Mouse (Mus musculus): ENCODE results near the gene Dynlrb1.

Dynlrb1 gene

DNA sequence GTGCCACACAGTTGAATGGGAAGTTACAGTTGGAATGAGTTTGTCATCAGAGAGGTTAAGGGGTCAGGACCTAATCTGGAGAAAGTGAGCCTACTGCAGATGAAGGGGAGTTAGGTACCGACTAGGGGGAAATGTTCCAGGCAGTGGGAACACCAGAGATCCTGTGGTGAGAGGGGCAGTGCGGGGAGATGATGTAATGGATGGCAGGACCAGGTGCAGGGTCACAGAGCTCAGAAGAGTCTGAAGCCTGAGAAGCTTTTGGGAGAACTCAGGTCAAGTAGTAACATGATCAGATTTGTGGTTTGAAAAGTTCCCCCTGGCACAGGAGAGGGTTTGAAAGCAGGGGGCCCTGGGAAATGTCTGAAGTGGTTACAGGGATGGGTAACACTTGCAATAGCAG is 43.8 kb downstream of the Dynlrb1 start:
- no peak for DNase-seq (ENCODE audit: low spot score in 2 of 2)

DNA sequence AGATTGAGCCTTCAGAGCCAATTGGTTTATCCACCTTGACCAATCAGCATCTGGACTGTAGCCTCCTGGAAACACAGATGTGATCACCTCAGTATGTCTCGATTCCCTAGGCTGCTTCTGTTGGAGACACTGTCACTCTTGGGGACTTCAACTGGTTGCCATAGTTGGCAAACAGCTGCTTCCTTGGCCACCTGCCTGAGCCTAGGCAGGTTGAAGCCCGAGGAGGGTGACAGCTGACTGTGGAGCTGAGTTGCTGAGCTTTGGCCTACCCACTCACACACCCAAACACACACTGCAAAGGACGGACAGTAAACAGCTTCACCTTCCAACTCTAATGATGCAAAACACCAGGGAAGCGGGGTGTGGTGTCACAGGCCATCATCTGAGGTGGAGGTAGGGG is 47.5 kb downstream of the Dynlrb1 start:
- DNase-seq (ENCODE audit: low spot score in 2 of 2), result no peak

DNA sequence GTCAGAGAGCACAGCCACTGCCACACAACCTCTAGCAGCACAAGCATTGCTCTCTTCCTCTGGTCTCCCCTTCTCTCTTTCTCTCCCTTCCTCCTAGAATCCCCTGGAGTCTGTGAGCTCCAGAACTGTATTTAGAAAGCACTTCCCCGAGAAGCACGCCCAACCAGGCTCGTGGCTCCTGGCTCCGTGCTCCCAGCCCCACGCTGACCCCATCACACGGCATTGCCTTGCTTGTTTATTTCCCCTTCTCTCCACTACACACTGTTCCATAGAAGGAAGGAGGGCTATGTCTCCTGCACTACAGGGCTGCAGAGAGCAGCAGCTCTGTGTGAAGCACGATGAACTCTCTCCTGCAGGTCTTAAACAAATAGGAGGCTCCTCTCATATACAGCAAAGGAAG is 48.3 kb downstream of the Dynlrb1 start:
- DNase-seq (ENCODE audit: low spot score in 2 of 2), result no peak

DNA sequence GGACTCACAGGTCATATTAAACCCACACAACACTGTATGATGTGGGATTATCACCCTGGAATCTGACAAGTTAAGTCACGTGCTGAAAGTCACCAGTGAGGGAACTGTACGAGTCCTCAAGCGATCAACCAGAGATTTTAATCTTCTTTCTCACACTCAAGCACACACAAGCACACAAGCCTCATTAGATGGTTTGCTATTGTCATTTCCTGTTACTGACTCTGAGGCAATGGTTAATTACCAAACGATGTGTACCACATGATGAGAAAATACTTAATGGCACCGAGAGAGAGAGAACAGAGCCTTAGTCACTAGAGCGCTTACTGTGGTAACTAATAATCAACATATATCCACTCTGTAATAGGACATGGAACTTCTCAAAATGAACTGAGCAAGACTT is 49.4 kb downstream of the Dynlrb1 start:
- no peak for DNase-seq (ENCODE audit: low spot score in 2 of 2)

DNA sequence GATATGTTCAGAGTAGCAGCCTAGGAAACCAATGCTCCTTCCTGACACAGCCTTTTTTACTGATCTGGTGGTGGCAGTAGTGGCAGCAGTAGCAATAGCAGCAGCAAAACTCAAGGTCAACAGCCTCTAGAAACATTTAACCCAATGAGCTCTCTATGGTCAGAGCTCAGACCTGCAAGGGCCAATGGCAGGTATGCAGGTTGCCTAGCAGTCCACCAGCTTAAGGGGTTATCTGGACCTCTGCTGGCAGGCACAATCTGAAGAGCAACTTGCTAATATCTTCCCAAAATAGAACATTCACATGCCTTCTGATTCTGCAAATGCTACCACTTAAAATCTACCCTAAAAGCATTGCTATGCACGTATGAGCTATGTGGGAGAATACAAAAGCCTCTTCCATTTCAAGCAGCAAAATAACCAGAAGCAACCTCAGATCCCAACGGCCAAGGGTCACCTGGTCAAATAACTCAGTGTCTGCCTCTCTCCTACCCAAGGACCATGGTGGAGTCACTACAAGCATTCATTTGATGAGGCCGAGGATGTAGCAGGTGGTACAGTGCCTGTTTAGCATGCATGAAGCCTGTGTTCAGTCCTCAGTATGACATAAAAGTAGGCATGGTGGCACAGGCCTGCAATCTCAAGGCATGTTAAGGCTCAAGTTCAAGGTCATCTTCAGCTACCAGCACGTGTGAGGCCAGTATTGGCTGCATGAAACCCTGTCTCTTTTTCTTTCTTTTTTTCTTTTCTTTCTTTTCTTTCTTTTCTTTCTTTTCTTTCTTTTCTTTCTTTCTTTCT is 51.3 kb downstream of the Dynlrb1 start:
- DNase-seq (ENCODE audit: low spot score in 2 of 2), result no peak

DNA sequence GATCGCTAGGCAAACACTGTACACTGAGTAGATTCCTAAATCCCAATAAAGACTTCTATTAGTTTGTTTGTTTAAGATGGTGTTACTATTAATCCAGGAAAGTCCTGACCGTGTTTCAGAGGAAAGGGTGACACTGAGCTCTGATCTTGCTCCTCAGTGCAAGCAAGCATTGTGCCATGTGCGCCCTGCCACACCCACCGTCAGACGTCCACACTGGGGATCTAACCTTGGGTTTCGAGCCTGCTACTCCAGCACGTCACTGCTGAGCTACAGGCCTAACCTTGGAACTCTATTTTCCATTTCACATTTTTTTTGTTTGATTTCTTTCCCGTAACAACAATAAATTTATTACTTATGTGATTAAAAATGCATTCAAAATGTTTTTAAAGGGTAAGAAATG is 53.7 kb downstream of the Dynlrb1 start:
- DNase-seq (ENCODE audit: low spot score in 2 of 2), result no peak

DNA sequence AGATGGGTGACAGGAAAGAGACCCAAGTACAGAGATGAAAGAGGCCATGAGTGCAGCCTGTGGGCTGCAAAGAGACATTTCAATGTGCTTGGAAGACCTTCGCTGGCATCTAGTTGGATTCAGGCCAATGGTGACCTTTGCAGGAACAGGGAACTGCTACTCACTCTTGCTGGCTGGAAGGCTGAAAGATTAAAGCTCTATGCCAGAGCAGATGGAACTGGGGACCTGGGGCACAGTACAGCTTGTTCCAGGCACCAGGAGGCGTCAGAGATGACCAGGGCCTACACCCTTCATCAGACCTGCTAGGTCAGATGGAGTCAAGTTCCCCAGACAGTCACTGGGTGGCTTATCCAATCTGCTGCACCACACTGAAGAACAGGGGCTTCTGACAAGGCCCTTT is 57.0 kb downstream of the Dynlrb1 start:
- DNase-seq (ENCODE audit: low spot score in 2 of 2), result no peak

DNA sequence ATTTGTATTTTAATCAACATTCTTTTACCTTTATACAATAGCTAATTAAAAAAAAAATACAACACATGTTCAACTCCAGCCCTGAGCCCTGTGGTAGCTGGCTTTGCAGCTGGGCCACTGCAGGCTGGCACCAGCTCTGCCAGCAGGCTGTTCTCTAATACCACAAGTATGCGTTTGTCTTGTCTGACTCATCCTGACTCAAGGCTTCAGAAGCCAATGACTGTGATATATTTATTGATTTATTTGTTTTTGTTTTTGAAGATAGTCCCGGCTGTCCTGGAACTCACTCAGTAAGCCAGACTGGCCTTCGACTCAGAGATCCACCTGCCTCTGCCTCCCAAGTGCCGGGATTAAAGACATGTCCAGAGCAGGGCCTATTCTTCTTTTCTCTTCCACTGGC is 57.6 kb downstream of the Dynlrb1 start:
- DNase-seq (ENCODE audit: low spot score in 2 of 2), result no peak

DNA sequence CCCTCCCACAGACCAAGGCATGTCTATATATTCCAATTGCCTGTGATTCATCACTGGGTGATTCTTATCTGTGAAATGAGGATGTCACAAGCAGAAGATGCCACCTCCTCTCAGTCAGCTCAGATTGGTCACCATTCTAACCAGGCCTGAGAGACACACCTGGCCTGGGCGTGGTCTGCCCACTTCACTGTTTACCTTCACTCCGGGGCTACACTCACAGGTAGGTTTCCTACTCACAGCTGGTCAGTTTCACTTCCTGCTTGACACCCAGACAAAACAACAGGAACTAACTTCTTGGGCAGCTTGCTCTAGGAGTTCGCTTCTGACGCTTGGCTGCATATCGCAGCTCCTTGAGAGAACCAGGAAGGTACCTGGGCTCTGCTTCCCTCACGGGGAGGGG is 59.1 kb downstream of the Dynlrb1 start:
- no peak for DNase-seq (ENCODE audit: low spot score in 2 of 2)

DNA sequence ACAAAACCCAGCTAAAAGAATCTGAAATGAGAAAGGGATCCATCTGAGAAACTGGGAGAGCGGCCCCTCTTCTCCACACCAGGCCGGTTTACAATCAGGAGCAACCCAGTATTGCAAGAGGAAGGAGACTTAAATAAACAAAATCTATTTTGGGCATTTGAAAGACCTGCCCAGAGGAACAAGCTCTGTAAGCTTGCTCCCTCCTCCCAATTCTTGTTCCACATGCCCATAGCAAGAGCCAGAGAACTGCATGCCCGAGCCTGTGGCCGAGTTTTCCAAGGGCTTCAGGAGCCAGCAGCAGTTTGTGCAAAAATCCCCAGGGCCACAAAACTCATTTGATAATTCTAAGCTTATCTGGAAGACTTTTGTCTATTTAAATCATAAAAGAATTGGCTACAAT is 63.2 kb downstream of the Dynlrb1 start:
- DNase-seq (ENCODE audit: low spot score in 2 of 2), result no peak

Measured in frontal cortex, postnatal 14 days (tissue).